Mouse (Mus musculus) lung, adult 2 months (tissue): ENCODE results near the gene Akt1. TPM values are rescaled to one million over a fixed set of nuclear protein-coding genes. Genes with fewer than 3 reads are reported as not detected.

Experiments
- DNase-seq: peaks from one replicate; pipeline ENCODE4 v3.0.0; 2022
- H3K4me1 ChIP-seq: fragments of 200-500 bp; 2 replicates; pipeline ENCODE4 v1.6.1; 2011; ENCODE audit warnings: low read length; ENCODE audit not compliant: control insufficient read depth, insufficient read depth
- H3K4me3 ChIP-seq: fragments of 200-500 bp; replicated peaks from 2 replicates; pipeline ENCODE3; 2011; ENCODE audit warnings: low read depth, mild to moderate bottlenecking, control low read depth, low read length; ENCODE audit errors: extremely low read depth
- CTCF ChIP-seq: fragments of 200-500 bp; IDR thresholded peaks from 2 replicates; pipeline ENCODE4 v1.5.1; 2011; ENCODE audit warnings: mild to moderate bottlenecking, low read length, control low read depth; ENCODE audit not compliant: insufficient read depth
- POLR2A ChIP-seq: fragments of 200-500 bp; IDR thresholded peaks from 2 replicates; pipeline ENCODE4 v1.6.1; 2011; ENCODE audit warnings: low read depth, mild to moderate bottlenecking, control low read depth, low read length, borderline replicate concordance; ENCODE audit errors: extremely low read depth
- WGBS: fragments of 180-500 bp; shearing (Covaris S2); methylation state at CpG from one replicate; pipeline ENCODE4 v1.1.7; 2018; 5-methylcytosine and 5-hydroxymethylcytosine counted together
- polyA plus RNA-seq: library from polyadenylated mRNA; depleted of rRNA; stranded (reverse); fragments of >200 nt; gene quantifications from 2 replicates; pipeline ENCODE4 v1.2.3, GENCODE M21; 2012; rRNA removed

The Akt1 gene
- polyA plus RNA-seq, 1 experiment = 187 TPM

DNA sequence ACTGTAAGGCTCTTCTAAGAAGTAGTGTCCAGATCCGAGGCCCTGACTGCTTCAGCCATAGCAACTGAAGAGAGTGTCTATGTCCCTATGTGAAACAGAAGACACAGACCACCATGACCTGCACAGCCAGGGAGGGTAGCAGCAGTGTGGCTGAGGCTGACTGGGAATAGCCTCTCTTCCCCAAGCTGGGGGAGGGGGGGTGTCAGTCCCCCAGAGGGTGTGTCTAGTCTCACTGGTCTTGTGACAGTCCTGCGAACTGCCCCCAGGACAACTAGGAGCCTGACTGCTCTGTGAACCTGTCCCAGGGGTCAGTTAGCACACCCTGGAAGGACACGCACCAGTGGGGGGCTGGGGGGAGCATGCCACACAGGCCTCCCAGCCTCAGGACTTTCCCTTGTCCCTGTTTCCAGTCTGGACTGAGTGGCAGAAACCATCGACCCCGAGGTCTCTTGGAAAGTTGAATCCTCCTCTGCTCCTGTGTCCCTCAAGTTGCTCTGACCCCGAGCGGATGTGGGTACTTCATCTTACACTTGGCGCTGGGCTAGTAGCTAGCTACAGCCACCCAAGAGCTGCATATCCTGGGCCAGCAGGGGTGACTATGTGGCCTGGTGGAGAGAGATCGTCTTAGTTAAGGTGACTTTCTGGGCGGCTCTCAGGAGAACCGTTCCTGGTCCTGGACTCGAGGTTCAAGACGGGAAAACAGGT is 55.6 kb downstream of the Akt1 start:
- WGBS = 30% methylated on average over 13 of the region's 13 CpGs
- H3K4me1 ChIP-seq = peaks cover 12% of the 10 kb centered on the region; the same call in 1 of the 2 replicates
- TF ChIP-seq CTCF (no peak), POLR2A (no peak)
- no peak for DNase-seq
- H3K4me3 ChIP-seq = peak overlapping the region; percentile 77

DNA sequence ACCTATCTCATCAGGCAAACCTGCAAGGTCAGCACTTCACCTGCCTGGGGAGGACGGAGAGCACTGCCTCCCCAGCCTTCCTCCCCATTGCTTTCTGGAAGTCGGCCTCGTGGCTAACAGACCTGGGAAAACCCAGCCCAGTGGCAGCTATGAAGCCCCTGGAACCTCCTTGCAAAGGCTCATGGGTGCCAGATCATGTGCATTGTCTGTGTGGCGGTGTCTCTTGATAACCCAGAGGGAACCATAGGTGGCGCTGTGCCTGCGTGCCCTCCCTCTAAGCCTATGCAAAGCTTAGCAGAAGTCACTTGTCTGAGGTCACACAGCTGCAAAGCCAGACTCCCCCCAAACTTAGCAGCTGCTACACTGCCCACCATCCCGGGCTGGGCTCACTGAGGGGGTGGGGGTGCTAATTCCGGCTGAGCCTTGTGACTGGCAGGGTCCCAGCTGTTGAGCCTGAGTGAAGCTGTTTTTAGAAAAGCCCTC is 56.7 kb downstream of the Akt1 start:
- peak; percentile 54 for DNase-seq
- WGBS = 14% methylated on average over 8 of the region's 8 CpGs
- Histone ChIP-seq H3K4me3 (no peak overlapping the region), H3K4me1 (peaks cover 12% of the 10 kb centered on the region; the same call in 1 of the 2 replicates)
- TF ChIP-seq POLR2A (no peak), CTCF (peak; percentile 84)

DNA sequence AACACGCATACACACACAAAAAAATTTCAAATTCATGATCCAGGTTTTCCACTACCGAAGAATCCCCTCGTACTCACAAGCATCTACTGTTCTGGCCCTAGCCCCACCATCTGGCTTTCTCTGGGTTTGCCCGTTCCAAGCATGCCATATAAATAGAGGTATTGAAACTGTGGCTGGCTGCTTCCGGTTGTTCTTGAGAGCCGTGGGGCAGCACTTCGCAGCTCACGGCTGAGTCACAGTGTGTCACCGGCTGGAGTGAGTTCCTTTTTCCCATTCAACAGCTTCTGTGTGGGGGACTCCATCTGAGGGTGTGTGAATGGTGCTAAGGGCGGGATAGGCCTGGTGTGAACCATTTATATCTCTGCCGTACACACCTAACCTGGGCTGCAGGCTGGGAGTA is 57.5 kb downstream of the Akt1 start:
- no peak overlapping the region for H3K4me3 ChIP-seq
- peaks cover 12% of the 10 kb centered on the region; the same call in 1 of the 2 replicates for H3K4me1 ChIP-seq
- TF ChIP-seq POLR2A (no peak), CTCF (no peak)
- no peak for DNase-seq
- 59% methylated on average over 11 of the region's 11 CpGs for WGBS

DNA sequence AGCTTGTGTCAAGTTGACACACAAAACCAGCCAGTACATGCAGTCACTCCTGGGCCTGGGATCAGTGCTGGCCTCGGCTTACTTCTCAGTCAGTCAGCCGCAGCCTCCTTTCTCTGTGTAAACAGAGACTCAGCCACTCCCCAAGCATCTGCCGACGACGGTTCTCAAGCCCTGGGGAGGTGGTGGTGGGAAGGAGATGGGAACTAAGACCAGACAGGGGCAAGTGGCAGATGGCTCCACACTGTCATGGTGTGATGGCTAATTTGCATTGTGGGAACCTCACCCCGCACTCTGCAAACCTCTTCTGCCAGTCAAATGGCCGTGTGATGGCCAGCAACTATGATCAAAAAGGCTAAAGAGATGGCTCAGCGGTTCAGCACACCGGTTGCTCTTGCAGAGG is 58.0 kb downstream of the Akt1 start:
- DNase-seq = no peak
- no peak for TF ChIP-seq POLR2A
- TF ChIP-seq CTCF = no peak
- H3K4me1 ChIP-seq = peaks cover 12% of the 10 kb centered on the region; the same call in 1 of the 2 replicates
- no peak overlapping the region for H3K4me3 ChIP-seq
- WGBS = 48% methylated on average over 9 of the region's 9 CpGs

DNA sequence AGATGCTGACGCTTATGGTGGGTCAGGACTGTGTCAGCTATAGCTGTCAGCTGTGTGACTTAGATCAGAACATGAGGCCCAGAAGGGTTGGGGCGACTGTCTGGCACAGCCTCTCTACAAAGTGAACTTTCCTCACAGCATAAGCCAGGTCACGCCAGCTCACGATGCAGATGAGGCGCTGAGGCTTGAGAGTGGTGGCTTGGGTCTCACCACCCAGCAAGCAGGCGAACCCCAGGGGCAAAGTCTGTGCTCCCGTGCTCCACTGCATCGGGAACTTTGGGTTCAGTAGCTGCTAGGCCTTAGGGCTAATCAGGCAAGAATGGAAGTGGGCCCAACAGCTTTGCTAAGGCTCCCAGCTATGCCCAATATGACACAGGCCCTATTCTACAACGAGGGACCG is 65.7 kb downstream of the Akt1 start:
- DNase-seq = no peak
- WGBS = 90% methylated on average over 10 of the region's 10 CpGs

DNA sequence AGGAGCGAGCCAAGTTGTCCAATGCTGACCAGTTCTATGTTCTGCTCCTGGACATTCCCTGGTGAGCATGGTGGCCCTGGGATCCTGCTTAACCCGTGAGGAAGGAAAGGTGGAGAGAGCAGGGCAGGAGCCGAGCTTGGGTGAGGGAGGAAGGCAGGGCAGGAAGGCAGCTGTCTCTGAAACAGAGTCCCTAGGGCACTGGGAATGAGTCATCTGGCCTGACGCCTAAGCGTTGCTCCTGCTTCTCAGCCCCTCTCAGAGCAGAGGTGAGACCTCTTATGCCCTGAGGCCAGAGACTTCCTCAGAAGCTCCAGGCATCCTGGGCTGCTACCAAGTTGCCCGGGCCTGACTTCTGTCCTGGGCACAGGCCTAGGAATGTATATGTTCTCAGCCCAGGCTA is 67.7 kb downstream of the Akt1 start:
- Histone ChIP-seq H3K4me3 (no peak overlapping the region), H3K4me1 (no peaks in the 10 kb centered on the region)
- DNase-seq = no peak
- TF ChIP-seq CTCF (no peak), POLR2A (no peak)
- 80% methylated on average over 6 of the region's 6 CpGs for WGBS

More for the DNA sequence above, 65.7 kb downstream of the Akt1 start:
- H3K4me3 ChIP-seq = no peak overlapping the region
- no peaks in the 10 kb centered on the region for H3K4me1 ChIP-seq
- TF ChIP-seq POLR2A = no peak
- TF ChIP-seq CTCF = no peak

DNA sequence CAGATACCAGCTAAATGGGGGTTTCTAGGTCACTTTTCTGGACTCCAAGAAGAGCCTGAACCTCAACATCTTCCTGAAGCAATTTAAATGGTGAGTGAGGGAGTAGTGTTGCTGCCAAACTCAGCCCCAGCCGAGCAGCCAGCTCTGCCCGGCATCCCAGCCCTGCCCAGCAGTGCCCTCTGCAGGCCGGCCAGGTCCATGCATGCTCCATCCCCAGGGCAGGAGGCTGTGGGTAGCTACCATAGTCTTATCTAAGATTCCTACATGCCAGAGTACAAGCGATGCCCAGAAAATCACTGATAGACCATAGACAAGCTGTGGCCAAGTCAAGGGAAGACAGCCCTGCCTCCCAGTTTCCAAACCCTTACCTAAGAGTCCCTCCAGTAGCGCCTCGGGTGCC is 68.9 kb downstream of the Akt1 start:
- TF ChIP-seq POLR2A (no peak), CTCF (peak; percentile 88)
- WGBS = 47% methylated on average over 6 of the region's 6 CpGs
- H3K4me1 ChIP-seq = no peaks in the 10 kb centered on the region
- no peak overlapping the region for H3K4me3 ChIP-seq
- peak; percentile 76 for DNase-seq

DNA sequence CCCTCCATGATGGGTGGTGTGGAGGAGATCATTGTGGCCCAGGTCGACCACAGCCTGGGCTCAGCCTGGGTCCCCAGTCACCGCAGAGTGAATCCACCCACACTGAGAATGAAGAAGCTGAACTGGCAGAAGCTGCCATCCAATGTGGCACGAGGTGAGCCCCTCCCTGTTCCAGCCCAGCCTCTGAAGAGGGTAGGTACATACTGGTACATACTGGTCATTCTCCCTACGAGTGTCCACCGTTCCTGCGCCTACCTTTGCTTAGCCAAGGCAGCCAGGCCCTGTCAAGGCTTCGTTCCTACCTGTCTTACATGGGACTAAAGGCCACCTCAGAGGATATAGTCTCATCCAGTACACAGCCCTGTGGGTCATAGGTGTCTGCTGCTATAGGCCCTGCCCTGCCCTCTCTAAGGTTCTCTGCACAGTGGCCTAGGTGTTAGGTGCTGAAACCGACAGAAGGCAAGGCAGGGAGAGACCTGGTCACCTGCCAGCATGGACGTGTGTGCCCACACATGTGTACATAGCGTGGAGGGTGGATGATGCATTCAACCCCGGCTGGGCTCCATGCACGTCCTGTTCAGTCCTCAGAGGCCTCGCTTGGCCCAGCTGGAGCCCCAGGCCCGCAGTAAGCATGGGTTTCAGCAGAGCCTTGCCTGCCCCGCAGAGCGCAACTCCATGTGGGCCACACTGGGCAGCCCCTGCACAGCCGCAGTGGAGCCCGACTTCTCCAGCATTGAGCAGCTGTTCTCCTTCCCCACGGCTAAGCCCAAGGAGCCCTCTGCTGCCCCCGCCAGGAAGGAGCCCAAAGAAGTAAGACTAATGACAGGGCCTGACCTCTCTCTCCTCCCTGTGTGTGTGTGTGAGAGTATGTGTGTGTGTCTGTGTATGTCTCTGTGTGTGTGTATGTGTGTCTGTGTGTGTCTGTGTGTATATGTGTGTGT is 69.7 kb downstream of the Akt1 start:
- TF ChIP-seq CTCF (peak; percentile 26; the same call in 1 of the 2 replicates), POLR2A (no peak)
- Histone ChIP-seq H3K4me1 (no peaks in the 10 kb centered on the region), H3K4me3 (no peak overlapping the region)
- 64% methylated on average over 20 of the region's 20 CpGs for WGBS
- no peak for DNase-seq

DNA sequence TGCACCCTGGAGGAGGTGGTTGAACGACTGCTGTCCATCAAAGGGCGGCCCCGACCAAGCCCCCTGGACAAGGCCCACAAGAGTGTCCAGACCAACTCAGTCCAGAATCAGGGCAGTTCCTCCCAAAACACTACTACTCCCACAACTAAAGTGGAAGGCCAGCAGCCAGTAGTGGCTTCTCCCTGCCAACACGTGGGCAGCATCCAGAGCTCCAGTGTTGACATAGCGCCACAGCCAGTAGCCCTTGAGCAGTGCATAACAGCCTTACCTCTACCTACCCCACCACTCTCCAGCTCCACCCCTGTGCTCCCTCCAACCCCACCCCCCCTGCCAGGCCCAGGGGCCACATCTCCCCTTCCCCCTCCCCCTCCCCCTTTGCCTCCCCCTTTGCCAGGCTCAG is 70.7 kb downstream of the Akt1 start:
- no peak overlapping the region for H3K4me3 ChIP-seq
- WGBS = 75% methylated on average over 5 of the region's 5 CpGs
- TF ChIP-seq POLR2A (no peak), CTCF (no peak)
- H3K4me1 ChIP-seq = no peaks in the 10 kb centered on the region
- peak; percentile 67 for DNase-seq

Other genes starting within 250 kb of the Akt1 start
- 9.5 and 11.6 TPM in 2 replicates for gene A530016L24Rik, start 185.4 kb downstream of the Akt1 start, polyA plus RNA-seq
- gene Tmem179, start 158.1 kb downstream of the Akt1 start, polyA plus RNA-seq = 0.09 TPM in 1 of 2 replicates, not detected in the other
- gene Inf2, start 86.1 kb downstream of the Akt1 start, polyA plus RNA-seq = 28.0 and 33.6 TPM in 2 replicates
- gene Adssl1, start 54.8 kb downstream of the Akt1 start, polyA plus RNA-seq = 33.3 and 39.0 TPM in 2 replicates
- gene Siva1, start 30.2 kb downstream of the Akt1 start, polyA plus RNA-seq = 58.6 and 66.5 TPM in 2 replicates
- gene Zbtb42, start 3.9 kb upstream of the Akt1 start, polyA plus RNA-seq = 40.9 and 51.2 TPM in 2 replicates
- gene Cep170b, start 45.6 kb upstream of the Akt1 start, polyA plus RNA-seq = 68.2 and 73.2 TPM in 2 replicates
- 78.2 and 90.1 TPM in 2 replicates for gene Pld4, start 85.8 kb upstream of the Akt1 start, polyA plus RNA-seq
- gene Ahnak2, start 127.8 kb upstream of the Akt1 start, polyA plus RNA-seq = 9.3 and 13.3 TPM in 2 replicates
- gene Clba1, start 134.1 kb upstream of the Akt1 start, polyA plus RNA-seq = 9.4 and 10.0 TPM in 2 replicates
- 17.0 and 21.4 TPM in 2 replicates for gene Cdca4, start 154.5 kb upstream of the Akt1 start, polyA plus RNA-seq
- gene Gpr132, start 193.3 kb upstream of the Akt1 start, polyA plus RNA-seq = 9.2 and 12.9 TPM in 2 replicates